Mouse (Mus musculus) lung, adult 2 months (tissue): ENCODE measurements at regions not wholly inside any gene's neighbourhood (a gene's known extent, or its start where the extent isn't known, plus 50 kb on each side); places are given as distances from the start of the nearest gene placed in this dataset.

Source experiments
- DNase-seq: peaks from one replicate; pipeline ENCODE4 v3.0.0; 2022
- H3K4me1 ChIP-seq: fragments of 200-500 bp; 2 replicates; pipeline ENCODE4 v1.6.1; 2011; ENCODE audit warnings: low read length; ENCODE audit not compliant: control insufficient read depth, insufficient read depth
- H3K4me3 ChIP-seq: fragments of 200-500 bp; replicated peaks from 2 replicates; pipeline ENCODE3; 2011; ENCODE audit warnings: low read depth, mild to moderate bottlenecking, control low read depth, low read length; ENCODE audit errors: extremely low read depth
- CTCF ChIP-seq: fragments of 200-500 bp; IDR thresholded peaks from 2 replicates; pipeline ENCODE4 v1.5.1; 2011; ENCODE audit warnings: mild to moderate bottlenecking, low read length, control low read depth; ENCODE audit not compliant: insufficient read depth
- POLR2A ChIP-seq: fragments of 200-500 bp; IDR thresholded peaks from 2 replicates; pipeline ENCODE4 v1.6.1; 2011; ENCODE audit warnings: low read depth, mild to moderate bottlenecking, control low read depth, low read length, borderline replicate concordance; ENCODE audit errors: extremely low read depth
- WGBS: fragments of 180-500 bp; shearing (Covaris S2); methylation state at CpG from one replicate; pipeline ENCODE4 v1.1.7; 2018; 5-methylcytosine and 5-hydroxymethylcytosine counted together

GRCm38 (mm10) chr9:46562301-46562700 lies 242.5 kb upstream of the 4931429L15Rik start:
- TF ChIP-seq CTCF (no peak), POLR2A (no peak)
- WGBS, result 77% methylated on average over 4 of the region's 4 CpGs

DNA sequence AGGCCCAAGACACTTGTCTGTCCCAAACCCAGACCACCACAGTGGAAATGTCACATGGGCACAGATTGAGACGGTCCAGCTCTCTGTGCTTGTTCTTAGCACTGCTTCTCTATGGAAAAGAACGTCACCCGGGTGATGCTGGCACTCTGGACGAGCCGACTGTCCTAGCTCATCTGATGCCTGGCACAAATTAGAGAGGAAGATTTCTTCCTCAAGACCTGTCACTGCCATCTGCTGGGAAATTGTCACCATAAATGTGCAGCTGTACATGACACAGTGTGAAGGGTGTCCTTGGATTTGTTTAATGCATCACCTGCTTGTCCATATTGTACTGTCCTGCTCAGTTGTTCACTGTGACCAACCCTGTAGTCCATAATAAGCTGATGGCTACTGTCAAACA lies 238.7 kb upstream of the 4931429L15Rik start:
- DNase-seq, result no peak
- 84% methylated on average over 5 of the region's 5 CpGs for WGBS
- no peak for TF ChIP-seq POLR2A
- TF ChIP-seq CTCF, result no peak
- no peaks in the 10 kb centered on the region for H3K4me1 ChIP-seq
- no peak overlapping the region for H3K4me3 ChIP-seq

More at GRCm38 (mm10) chr9:46562301-46562700, 242.5 kb upstream of the 4931429L15Rik start:
- no peaks in the 10 kb centered on the region for H3K4me1 ChIP-seq
- DNase-seq, result no peak
- no peak overlapping the region for H3K4me3 ChIP-seq

- no peak for TF ChIP-seq CTCF
- TF ChIP-seq POLR2A, result no peak
- H3K4me1 ChIP-seq, result no peaks in the 10 kb centered on the region
- no peak overlapping the region for H3K4me3 ChIP-seq
- no peak for DNase-seq
- 36% methylated on average over 5 of the region's 5 CpGs for WGBS
Observed at GRCm38 (mm10) chr9:46557781-46558180, 238.0 kb upstream of the 4931429L15Rik start.

DNA sequence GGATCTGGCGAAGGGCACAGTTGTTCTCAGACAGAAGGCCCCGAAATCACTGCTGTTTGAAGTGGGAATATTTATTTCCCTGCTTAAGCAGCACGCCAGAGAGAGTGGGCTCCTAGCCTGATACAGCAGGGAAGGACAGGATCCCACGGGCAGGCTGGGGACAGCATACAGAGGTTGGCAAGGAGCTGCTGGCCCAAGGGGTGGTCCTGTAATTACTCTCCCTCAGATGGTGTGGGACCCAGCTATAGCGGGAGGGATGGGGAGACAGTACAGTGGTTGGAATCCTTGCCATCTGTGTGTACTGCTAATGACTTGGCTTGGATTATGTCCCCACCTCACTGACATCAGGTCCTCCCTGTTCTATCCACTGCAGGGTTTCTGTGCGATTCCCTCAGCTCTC lies 235.4 kb upstream of the 4931429L15Rik start:
- DNase-seq, result no peak
- no peaks in the 10 kb centered on the region for H3K4me1 ChIP-seq
- 58% methylated on average over 6 of the region's 6 CpGs for WGBS
- no peak overlapping the region for H3K4me3 ChIP-seq
- TF ChIP-seq CTCF, result no peak
- no peak for TF ChIP-seq POLR2A

DNA sequence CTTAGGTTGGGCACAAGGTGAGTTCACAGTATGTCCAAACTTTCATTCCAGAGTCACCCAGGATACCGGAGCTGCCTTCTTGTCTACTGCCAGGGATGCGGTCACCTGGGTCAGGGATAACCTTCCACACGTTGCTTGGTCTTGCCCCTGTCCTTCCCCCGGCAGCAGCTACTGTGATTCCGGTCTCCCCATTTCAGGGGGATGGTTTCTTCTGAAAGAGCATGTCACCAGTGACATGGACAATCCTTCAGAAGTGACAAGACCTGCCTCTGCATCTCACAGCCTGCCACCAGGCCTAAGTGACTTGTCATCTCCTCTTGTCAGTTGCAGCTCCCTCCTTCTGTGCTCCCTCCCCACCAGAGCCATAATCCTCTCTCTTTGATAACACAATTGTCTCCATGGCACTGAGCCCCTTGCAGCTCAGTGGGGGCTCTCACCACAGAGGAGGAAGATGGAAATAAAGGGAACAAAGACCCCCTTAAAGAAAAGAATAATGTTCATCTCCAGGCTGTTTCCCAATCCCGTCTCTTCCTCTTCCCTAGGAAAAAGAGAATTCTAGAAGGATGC lies 234.9 kb upstream of the 4931429L15Rik start:
- no peak for TF ChIP-seq CTCF
- no peak for TF ChIP-seq POLR2A
- no peak for DNase-seq
- Histone ChIP-seq H3K4me3 (no peak overlapping the region), H3K4me1 (no peaks in the 10 kb centered on the region)
- WGBS, result 69% methylated on average over 6 of the region's 6 CpGs

DNA sequence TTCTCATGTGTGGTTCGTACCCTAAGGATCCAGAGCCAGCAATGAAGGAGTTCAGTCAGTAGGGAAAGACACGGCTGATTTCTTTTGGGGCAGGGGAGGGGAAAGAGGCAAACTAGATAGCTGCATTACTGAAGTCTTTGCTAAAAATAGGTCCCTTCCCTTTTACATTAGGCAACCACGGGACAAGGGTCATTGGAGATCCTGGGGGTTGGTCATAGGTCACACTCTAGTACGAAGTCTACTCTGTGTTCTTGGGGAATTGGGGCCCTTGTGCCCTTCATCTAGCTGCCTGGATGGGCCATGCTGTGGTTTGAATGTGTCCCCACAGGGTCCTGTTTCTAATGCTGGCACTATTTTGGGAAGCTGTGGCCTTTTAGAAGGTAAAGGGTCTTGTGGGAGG lies 229.6 kb upstream of the 4931429L15Rik start:
- no peak for DNase-seq
- no peak for TF ChIP-seq POLR2A
- no peak for TF ChIP-seq CTCF
- 72% methylated on average over 4 of the region's 4 CpGs for WGBS

DNA sequence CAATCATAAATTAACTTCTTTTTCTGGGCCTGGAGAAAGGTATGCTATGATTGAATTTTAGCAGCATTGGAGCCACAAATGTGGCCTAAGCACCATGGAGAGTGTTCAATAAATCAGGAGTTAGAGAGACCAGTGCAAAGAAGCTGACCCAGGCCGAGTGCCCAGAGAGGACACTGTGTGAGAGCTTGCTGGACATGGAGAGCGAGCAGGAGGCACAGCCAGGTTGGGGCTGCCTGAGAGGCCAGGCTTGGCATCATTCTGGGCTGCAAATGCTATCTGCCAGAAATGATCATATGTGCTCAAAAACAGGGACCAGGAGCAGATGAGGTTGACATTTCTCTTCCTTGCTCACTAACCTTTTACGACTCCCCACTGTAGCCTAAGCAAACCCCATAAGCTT lies 224.5 kb upstream of the 4931429L15Rik start:
- no peak for TF ChIP-seq POLR2A
- TF ChIP-seq CTCF, result no peak
- H3K4me1 ChIP-seq, result no peaks in the 10 kb centered on the region
- DNase-seq, result no peak
- WGBS, result 82% methylated on average over 3 of the region's 3 CpGs
- no peak overlapping the region for H3K4me3 ChIP-seq

More for the DNA sequence above, 229.6 kb upstream of the 4931429L15Rik start:
- Histone ChIP-seq H3K4me3 (no peak overlapping the region), H3K4me1 (no peaks in the 10 kb centered on the region)

DNA sequence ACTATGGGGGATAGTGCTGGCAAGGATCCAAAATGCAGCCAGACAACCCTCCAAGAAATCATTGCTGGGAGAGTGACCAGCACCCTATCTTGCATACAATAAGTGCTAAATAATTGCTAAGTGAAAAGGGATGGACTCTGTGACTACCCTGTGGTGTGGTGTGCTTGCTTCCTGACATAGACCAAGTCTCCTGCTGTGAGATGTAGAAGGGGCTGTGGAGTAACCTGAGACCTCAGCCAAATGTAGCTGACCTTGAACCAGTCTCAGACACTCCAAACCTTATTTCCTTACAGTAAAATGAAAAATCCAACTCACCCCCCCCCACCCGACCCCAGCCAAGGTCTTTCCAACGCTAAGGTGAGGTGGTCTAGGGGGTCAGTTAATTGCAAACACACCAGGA lies 221.2 kb upstream of the 4931429L15Rik start:
- DNase-seq, result no peak

DNA sequence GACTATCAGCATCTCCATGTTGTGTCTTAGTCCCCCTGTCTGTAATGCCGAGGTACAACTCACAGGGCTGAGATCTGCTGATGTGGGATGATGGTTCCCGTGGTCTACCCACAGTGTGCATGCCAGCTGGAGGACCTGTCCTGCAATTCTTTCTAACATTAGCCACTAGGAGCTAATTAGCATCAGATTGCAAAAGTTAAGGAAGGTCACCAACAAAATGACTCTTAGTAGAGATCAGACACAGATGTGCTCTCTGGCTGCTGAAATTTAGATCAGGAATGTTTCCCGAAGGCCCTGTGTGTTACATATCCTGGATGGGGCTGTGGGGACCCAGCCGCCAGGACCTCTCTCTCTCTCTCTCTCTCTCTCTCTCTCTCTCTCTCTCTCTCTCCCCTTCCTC lies 218.8 kb upstream of the 4931429L15Rik start:
- 66% methylated on average over 4 of the region's 4 CpGs for WGBS
- TF ChIP-seq POLR2A (no peak), CTCF (no peak)
- Histone ChIP-seq H3K4me1 (no peaks in the 10 kb centered on the region), H3K4me3 (no peak overlapping the region)
- no peak for DNase-seq

More for the DNA sequence above, 221.2 kb upstream of the 4931429L15Rik start:
- 51% methylated on average over 2 of the region's 2 CpGs for WGBS
- TF ChIP-seq CTCF (no peak), POLR2A (no peak)
- Histone ChIP-seq H3K4me1 (no peaks in the 10 kb centered on the region), H3K4me3 (no peak overlapping the region)

- Histone ChIP-seq H3K4me1 (no peaks in the 10 kb centered on the region), H3K4me3 (no peak overlapping the region)
- WGBS, result 81% methylated on average over 20 of the region's 20 CpGs
- DNase-seq, result no peak
- TF ChIP-seq CTCF, result no peak
- no peak for TF ChIP-seq POLR2A
Observed at GRCm38 (mm10) chr9:46516401-46517130, 196.8 kb upstream of the 4931429L15Rik start.
